ENCODE assay signal across 8 mouse cellular contexts in genomic region chr10:80433513-80434232, GRCm38 (mm10). TPM values are rescaled to one million over a fixed set of nuclear protein-coding genes. Genes with fewer than 3 reads are reported as not detected.
DNase-seq lines count a peak whose midpoint lies in the region; ATAC-seq and TF ChIP-seq lines count a peak whose summit lies in the region.

TSS of gene Tcf3 (minus strand) at chr10:80433647.

- H3K27me3 ChIP-seq in ES-Bruce4 (ENCODE audit: control insufficient read depth, insufficient read depth, low read length, poor library complexity, severe bottlenecking): no peaks in the 10 kb centered on the region
- no peaks in the 10 kb centered on the region; the same call in 1 of the 2 replicates for H3K27me3 ChIP-seq in forebrain, embryonic 13.5 days
- H3K27me3 ChIP-seq in liver, postnatal 0 days (ENCODE audit: insufficient read depth, low read length): no peaks in the 10 kb centered on the region
- no peaks in the 10 kb centered on the region for H3K27me3 ChIP-seq in neural tube, embryonic 14.5 days (ENCODE audit: control insufficient read depth, insufficient read depth, low read length)

- no peak for TF ChIP-seq CTCF in ES-Bruce4 (IDR thresholded peaks at IDR 0.05; ENCODE audit: low read depth, low read length)
- peak; percentile 4; the same call in 1 of the 2 replicates for TF ChIP-seq CTCF in liver, postnatal 0 days (IDR thresholded peaks at IDR 0.05; ENCODE audit: low read depth)

- under 1% methylated on average over 35 of the region's 61 CpGs for WGBS in forebrain, embryonic 13.5 days
- WGBS in large intestine, adult 2 months: under 1% methylated on average over 61 of the region's 61 CpGs
- under 1% methylated on average over 52 of the region's 61 CpGs for WGBS in liver, postnatal 0 days (ENCODE audit: insufficient replicate concordance)
- WGBS in neural tube, embryonic 14.5 days: under 1% methylated on average over 61 of the region's 61 CpGs

- intact Hi-C loops in heart, postnatal 10 days (cut with DNase I): loop anchor here (10.0 kb wide), 1 partner anchor 271 kb away; the partner anchor contains the start of genes Izumo4 and Mob3a

- H3K9ac ChIP-seq in ES-Bruce4 (ENCODE audit: low read depth, poor library complexity, severe bottlenecking): peak within 1 kb of the TSS; percentile 96
- H3K9ac ChIP-seq in forebrain, embryonic 13.5 days: peak within 1 kb of the TSS; percentile 99
- peak within 1 kb of the TSS; percentile 99 for H3K9ac ChIP-seq in liver, postnatal 0 days (replicated peaks)
- H3K9ac ChIP-seq in neural tube, embryonic 14.5 days (replicated peaks; ENCODE audit: low read depth, low read length): peak within 1 kb of the TSS; percentile 94

- H3K4me2 ChIP-seq in forebrain, embryonic 13.5 days: peak within 1 kb of the TSS; percentile 77
- H3K4me2 ChIP-seq in liver, postnatal 0 days (ENCODE audit: low read depth, low read length): peak within 1 kb of the TSS; percentile 97
- peak within 1 kb of the TSS; percentile 75 for H3K4me2 ChIP-seq in neural tube, embryonic 14.5 days (ENCODE audit: low read depth, low read length)

- TF ChIP-seq POLR2A in ES-Bruce4 (IDR thresholded peaks at IDR 0.05; ENCODE audit: insufficient read depth, low read length): no peak

- peak; percentile 95 for ATAC-seq in cerebellum, adult (ENCODE audit: insufficient number of reproducible peaks, low FRiP score, low TSS enrichment)
- peak; percentile 95 for ATAC-seq in forebrain, embryonic 13.5 days
- peak; percentile 92 for ATAC-seq in liver, postnatal 0 days
- peak; percentile 94 for ATAC-seq in neural tube, embryonic 14.5 days (ENCODE audit: low read depth)

- peak within 1 kb of the TSS; percentile 81 for H3K27ac ChIP-seq in ES-Bruce4 (ENCODE audit: insufficient read depth, low read length)
- H3K27ac ChIP-seq in forebrain, embryonic 13.5 days: peak within 1 kb of the TSS; percentile 95
- H3K27ac ChIP-seq in liver, postnatal 0 days (ENCODE audit: low read depth): peak within 1 kb of the TSS; percentile 87
- H3K27ac ChIP-seq in neural tube, embryonic 14.5 days (ENCODE audit: low read depth, low read length): peak within 1 kb of the TSS; percentile 94

- TF ChIP-seq EP300 in ES-Bruce4 (IDR thresholded peaks at IDR 0.05; ENCODE audit: insufficient read depth, low read depth, low read length): no peak
- peak; percentile 95 for TF ChIP-seq EP300 in liver, postnatal 0 days (IDR thresholded peaks at IDR 0.05; ENCODE audit: low read depth)

- peaks cover 3% of the 10 kb centered on the region for H3K4me1 ChIP-seq in ES-Bruce4 (ENCODE audit: control insufficient read depth, insufficient read depth, low read length)
- peaks cover 38% of the 10 kb centered on the region for H3K4me1 ChIP-seq in forebrain, embryonic 13.5 days
- peaks cover 43% of the 10 kb centered on the region for H3K4me1 ChIP-seq in liver, postnatal 0 days (ENCODE audit: insufficient read depth)
- peaks cover 17% of the 10 kb centered on the region for H3K4me1 ChIP-seq in neural tube, embryonic 14.5 days (ENCODE audit: control insufficient read depth, insufficient read depth, low read length)

- peaks cover 5% of the 10 kb centered on the region for H3K36me3 ChIP-seq in ES-Bruce4 (ENCODE audit: control insufficient read depth, insufficient read depth, low read length, poor library complexity, severe bottlenecking)
- H3K36me3 ChIP-seq in forebrain, embryonic 13.5 days (ENCODE audit: poor library complexity, severe bottlenecking): peaks cover 24% of the 10 kb centered on the region
- H3K36me3 ChIP-seq in liver, postnatal 0 days (replicated peaks; ENCODE audit: insufficient read depth, low read length): peaks cover 22% of the 10 kb centered on the region
- peaks cover 16% of the 10 kb centered on the region; the same call in 1 of the 2 replicates for H3K36me3 ChIP-seq in neural tube, embryonic 14.5 days (ENCODE audit: control insufficient read depth, insufficient read depth, low read length)

- peak; percentile 96 to 97 for DNase-seq in heart, postnatal 10 days
- peak; percentile 96 for DNase-seq in large intestine, adult 2 months (ENCODE audit: low read depth, low spot score)
- DNase-seq in liver, postnatal 0 days: peak; percentile 96
- DNase-seq in testis, postnatal 10 days (ENCODE audit: low spot score): peak; percentile 98

- H3K9me3 ChIP-seq in ES-Bruce4 (replicated peaks; ENCODE audit: control insufficient read depth, insufficient read depth, low read length, poor library complexity, severe bottlenecking): no peaks in the 10 kb centered on the region
- H3K9me3 ChIP-seq in forebrain, embryonic 13.5 days (replicated peaks): no peaks in the 10 kb centered on the region
- H3K9me3 ChIP-seq in liver, postnatal 0 days (ENCODE audit: low read length): no peaks in the 10 kb centered on the region
- no peaks in the 10 kb centered on the region for H3K9me3 ChIP-seq in neural tube, embryonic 14.5 days (ENCODE audit: control insufficient read depth, low read length)

- peak within 1 kb of the TSS; percentile 94 for H3K4me3 ChIP-seq in ES-Bruce4 (ENCODE audit: low read depth, low read length)
- peak within 1 kb of the TSS; percentile 93 for H3K4me3 ChIP-seq in forebrain, embryonic 13.5 days
- H3K4me3 ChIP-seq in liver, postnatal 0 days (ENCODE audit: low read depth, low read length): peak within 1 kb of the TSS; percentile 100
- peak within 1 kb of the TSS; percentile 90 for H3K4me3 ChIP-seq in neural tube, embryonic 14.5 days (ENCODE audit: low read depth, low read length)

RNA-seq across cellular contexts. Expression of gene Tcf3, which starts in this region (rescaled TPM):
- polyA plus RNA-seq in ES-Bruce4 (2011; ENCODE audit: insufficient read depth, insufficient read length, low read depth, missing spikeins): 78.0 and 78.2 TPM in 2 replicates
- 112 and 119 TPM in 2 replicates for polyA plus RNA-seq in forebrain, embryonic 13.5 days (2015; fragmentation: Nextera tagmentation; extraction: Ambion mirVana)
- total RNA-seq in heart, postnatal 10 days (2021): 10 to 100 TPM; 40.3 to 51.8 TPM
- 60.2 and 76.9 TPM in 2 replicates for polyA plus RNA-seq in large intestine, adult 2 months (2012; rRNA removed)
- polyA plus RNA-seq in liver, postnatal 0 days (2015; fragmentation: Nextera tagmentation; extraction: Ambion mirVana): 28.2 and 29.5 TPM in 2 replicates
- 30.4 and 42.1 TPM in 2 replicates for polyA plus RNA-seq in neural tube, embryonic 14.5 days (2014; fragmentation: Nextera tagmentation; extraction: Ambion mirVana)

Comparison
In these comparisons a context has a peak if more than half of its experiments do, and no peak if none do; other contexts are left out.
1. Peak in every context shown above with its lines: DNase-seq, ATAC-seq, H3K4me3 ChIP-seq and H3K27ac ChIP-seq.